Mouse (Mus musculus) megakaryocyte-erythroid progenitor cell, adult 5-6 weeks (primary cell): ENCODE measurements around the gene Cherp. TPM values are rescaled to one million over a fixed set of nuclear protein-coding genes. Genes with fewer than 3 reads are reported as not detected.
A peak's percentile ranks its signal among the peaks of the same experiment; 100 is the strongest.

ENCODE experiments used
- ATAC-seq: replicated peaks from 2 replicates; pipeline ENCODE4 v1.8.0; 2016; ENCODE audit warnings: mild to moderate bottlenecking, inconsistent platforms; ENCODE audit not compliant: severe bottlenecking, poor library complexity, low FRiP score, low TSS enrichment
- total RNA-seq, 2 experiments: library from RNA; stranded (forward) in 1 of 2; stranded (reverse) in 1 of 2; fragments of 200-1000, 215-1000 nt in 1 of 2; fragments of >200 nt in 1 of 2; fragmentation: Nextera tagmentation in 1 of 2; gene quantifications; 2 replicates each; pipeline ENCODE4 v1.2.3; 2014 to 2017

Cherp gene
- total RNA-seq, 2 experiments from 2014 or later = 34.7 to 132 TPM

DNA sequence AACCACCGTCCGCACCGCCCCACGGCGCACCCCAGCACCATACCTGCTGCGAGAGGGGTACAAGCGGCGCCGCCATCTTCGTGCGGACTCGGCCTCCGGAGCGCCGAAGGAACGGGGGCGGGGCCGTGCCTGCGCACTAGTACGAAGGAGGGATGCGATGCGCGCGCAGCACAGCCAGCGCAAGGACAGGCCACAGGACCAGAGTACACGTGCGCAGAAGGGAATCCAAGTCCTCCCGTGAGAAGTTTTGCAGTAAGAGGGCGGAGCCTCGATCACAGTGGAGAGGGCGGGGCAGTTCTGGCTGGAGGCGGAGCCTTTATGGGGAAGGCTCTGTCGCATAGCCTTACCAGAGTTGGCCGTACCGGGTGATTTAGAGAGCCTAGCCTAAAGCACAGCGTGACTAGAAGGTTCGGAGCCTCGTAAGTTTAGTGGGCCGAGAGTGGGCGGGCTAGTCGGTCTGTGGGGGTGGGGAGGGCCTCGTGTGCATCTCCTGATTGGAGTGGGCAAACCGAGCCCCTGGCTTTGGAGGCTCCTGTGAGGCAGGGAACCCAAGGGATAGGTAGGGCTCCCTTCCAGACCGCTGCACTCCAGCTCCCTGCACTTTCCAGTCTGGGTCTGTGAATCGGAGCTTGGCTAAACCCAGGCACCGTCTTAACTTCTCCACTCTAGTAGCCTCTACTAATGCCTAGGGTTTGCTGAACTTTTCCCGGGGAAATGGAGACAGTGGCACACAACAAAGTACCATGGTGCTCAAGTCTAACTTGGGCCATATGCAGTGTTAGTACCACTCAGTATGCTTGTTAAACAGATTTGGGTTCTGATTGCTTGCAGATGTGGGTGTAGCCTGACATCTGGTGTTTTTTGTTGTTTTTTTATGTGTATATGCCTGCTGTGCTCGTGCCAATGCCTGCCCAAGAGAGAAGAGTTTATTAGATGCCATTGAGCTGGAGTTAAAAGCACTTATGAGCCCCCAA, 53.4 kb downstream of the Cherp start, which contains the start of gene Eps15l1:
TSS of gene Eps15l1 (minus strand) at position 99 of the 974 bp plus-strand sequence.
- peak; percentile 95 for ATAC-seq

- ATAC-seq = peak; percentile 41
These were observed 54.3 kb downstream of the Cherp start for GRCm38 (mm10) chr8:72420571-72421361.

DNA sequence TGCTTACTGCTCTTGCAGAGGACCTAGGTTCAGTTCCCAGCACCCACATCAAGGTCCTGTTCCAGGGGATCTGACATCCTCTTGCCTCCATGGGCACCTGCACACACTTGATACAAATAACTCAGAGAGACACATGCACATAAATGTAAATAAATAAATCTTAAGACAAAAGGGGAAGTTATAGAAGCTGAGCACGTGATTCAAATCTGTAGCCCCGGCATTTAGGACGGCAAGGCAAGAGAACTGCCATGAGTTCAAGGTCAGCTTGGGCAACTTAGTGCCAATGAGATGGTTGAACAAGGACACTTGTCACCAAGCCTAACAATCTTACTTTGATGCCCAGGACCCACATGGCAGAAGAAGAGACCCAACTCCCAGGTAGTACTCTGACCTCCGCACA, 57.0 kb downstream of the Cherp start:
- ATAC-seq = no peak

GRCm38 (mm10) chr8:72415252-72415651, 59.8 kb downstream of the Cherp start:
- 0 out of 2 replicates have a peak, but pooled peaks have one; percentile 16 for ATAC-seq

DNA sequence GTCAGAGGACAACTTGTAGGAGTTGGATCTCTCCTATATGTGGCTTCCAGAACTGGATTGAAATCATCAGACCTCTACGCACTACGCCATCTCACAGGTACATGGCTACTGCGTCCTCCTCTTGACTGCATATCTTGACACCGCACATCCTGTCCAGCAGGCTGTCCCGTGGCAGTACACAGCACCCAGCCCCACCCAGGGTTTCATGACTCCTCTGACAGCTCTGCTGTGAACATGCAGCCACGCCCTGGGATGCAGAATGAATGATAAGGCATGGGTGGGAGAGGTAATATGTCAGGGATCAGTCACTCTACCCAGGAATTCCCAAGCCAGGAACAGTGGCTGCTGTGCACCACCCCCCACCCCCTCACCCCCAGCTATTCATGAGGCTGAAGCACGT, 61.2 kb downstream of the Cherp start:
- peak; percentile 90 for ATAC-seq

Other genes with a start within 250 kb of the Cherp start
- 110 and 155 TPM in 2 replicates for gene Ap1m1, start 235.2 kb downstream of the Cherp start, total RNA-seq (2014; fragmentation: Nextera tagmentation)
- gene Ap1m1, start 235.2 kb downstream of the Cherp start, total RNA-seq (2017) = 63.6 and 64.8 TPM in 2 replicates
- 6.8 and 12.5 TPM in 2 replicates for gene Gm10282, start 170.0 kb downstream of the Cherp start, total RNA-seq (2014; fragmentation: Nextera tagmentation)
- 7.4 and 11.2 TPM in 2 replicates for gene Gm10282, start 170.0 kb downstream of the Cherp start, total RNA-seq (2017)
- 4.0 and 4.4 TPM in 2 replicates for gene Klf2, start 156.2 kb downstream of the Cherp start, total RNA-seq (2014; fragmentation: Nextera tagmentation)
- 2.3 and 5.1 TPM in 2 replicates for gene Klf2, start 156.2 kb downstream of the Cherp start, total RNA-seq (2017)
- 83.6 and 114 TPM in 2 replicates for gene Eps15l1, start 53.8 kb downstream of the Cherp start, total RNA-seq (2014; fragmentation: Nextera tagmentation)
- gene Eps15l1, start 53.8 kb downstream of the Cherp start, total RNA-seq (2017) = 28.8 and 37.5 TPM in 2 replicates
- 0.47 and 0.79 TPM in 2 replicates for gene Calr3, start 31.4 kb downstream of the Cherp start, total RNA-seq (2014; fragmentation: Nextera tagmentation)
- 3.3 and 6.2 TPM in 2 replicates for gene Calr3, start 31.4 kb downstream of the Cherp start, total RNA-seq (2017)
- gene 1700030K09Rik, start 31.3 kb downstream of the Cherp start, total RNA-seq (2014; fragmentation: Nextera tagmentation) = 5.4 and 13.0 TPM in 2 replicates
- gene 1700030K09Rik, start 31.3 kb downstream of the Cherp start, total RNA-seq (2017) = 5.2 and 6.9 TPM in 2 replicates
- 16.7 and 18.8 TPM in 2 replicates for gene Slc35e1, start 17.4 kb upstream of the Cherp start, total RNA-seq (2014; fragmentation: Nextera tagmentation)
- gene Slc35e1, start 17.4 kb upstream of the Cherp start, total RNA-seq (2017) = 11.5 and 15.4 TPM in 2 replicates
- 14.6 and 15.2 TPM in 2 replicates for gene Med26, start 73.0 kb upstream of the Cherp start, total RNA-seq (2014; fragmentation: Nextera tagmentation)
- 8.9 and 10.1 TPM in 2 replicates for gene Med26, start 73.0 kb upstream of the Cherp start, total RNA-seq (2017)
- gene Smim7, start 95.9 kb upstream of the Cherp start, total RNA-seq (2014; fragmentation: Nextera tagmentation) = 23.2 and 30.0 TPM in 2 replicates
- gene Smim7, start 95.9 kb upstream of the Cherp start, total RNA-seq (2017) = 40.7 and 71.8 TPM in 2 replicates
- gene Tmem38a, start 96.8 kb upstream of the Cherp start, total RNA-seq (2014; fragmentation: Nextera tagmentation) = not detected in 2 replicates
- not detected in 2 replicates for gene Tmem38a, start 96.8 kb upstream of the Cherp start, total RNA-seq (2017)
- gene Nwd1, start 171.5 kb upstream of the Cherp start, total RNA-seq (2014; fragmentation: Nextera tagmentation) = 4.4 and 6.1 TPM in 2 replicates
- gene Nwd1, start 171.5 kb upstream of the Cherp start, total RNA-seq (2017) = 1.9 and 5.8 TPM in 2 replicates
- 81.0 and 90.9 TPM in 2 replicates for gene Sin3b, start 248.1 kb upstream of the Cherp start, total RNA-seq (2014; fragmentation: Nextera tagmentation)
- gene Sin3b, start 248.1 kb upstream of the Cherp start, total RNA-seq (2017) = 73.6 and 95.5 TPM in 2 replicates